Mouse (Mus musculus) retina, postnatal 1 day (tissue): ENCODE measurements around the gene Cdca7.

Source experiments
- DNase-seq: peaks from one replicate; pipeline ENCODE4 v3.0.0-alpha.2; 2012

The Cdca7 gene

GRCm38 (mm10) chr2:72499074-72499721 is 23.2 kb downstream of the Cdca7 start:
- DNase-seq: peak; percentile 58

GRCm38 (mm10) chr2:72499782-72500411 is 23.9 kb downstream of the Cdca7 start:
- peak; percentile 56 for DNase-seq

DNA sequence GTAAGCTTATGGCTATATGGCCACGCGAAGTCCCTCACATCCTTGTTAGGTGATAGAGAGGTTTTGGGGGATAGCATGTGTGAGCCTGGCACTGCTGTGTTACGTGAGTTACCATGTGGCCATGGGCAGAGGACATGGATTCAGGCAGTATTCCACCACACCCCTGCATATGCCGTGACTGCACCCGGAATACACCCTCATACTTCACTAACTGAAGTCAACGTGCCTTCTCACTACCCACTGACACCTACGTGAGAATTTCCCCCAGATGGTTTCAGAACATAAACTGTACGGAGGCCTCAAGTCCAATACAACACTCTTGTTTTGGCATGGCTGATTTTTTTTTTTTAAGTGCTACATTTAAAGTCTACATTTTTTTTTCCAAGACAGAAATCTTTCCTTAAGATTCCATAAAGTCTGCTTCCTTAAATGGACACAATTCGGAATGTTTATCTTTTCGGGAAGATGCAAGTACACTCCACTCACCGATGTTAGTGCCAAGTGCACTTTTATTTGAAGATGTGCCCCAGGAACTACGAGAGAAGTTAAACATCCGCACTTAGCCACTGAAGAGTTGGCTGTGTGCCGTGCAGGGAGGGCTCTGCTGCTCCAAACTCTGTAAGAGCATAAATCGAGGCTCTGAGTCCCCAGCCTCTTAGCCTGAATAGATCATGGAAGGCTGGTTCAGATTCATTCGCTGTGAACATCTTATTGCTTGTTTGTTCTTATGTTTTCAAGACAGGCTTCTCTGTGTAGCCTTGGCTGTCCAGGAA is 26.3 kb downstream of the Cdca7 start:
- DNase-seq: no peak

- no peak for DNase-seq
These were observed 27.7 kb downstream of the Cdca7 start for GRCm38 (mm10) chr2:72503646-72504045.

GRCm38 (mm10) chr2:72507855-72508635 is 32.1 kb downstream of the Cdca7 start:
- DNase-seq: peak; percentile 26

- DNase-seq: no peak
These were observed 32.9 kb downstream of the Cdca7 start for GRCm38 (mm10) chr2:72508891-72509290.

DNA sequence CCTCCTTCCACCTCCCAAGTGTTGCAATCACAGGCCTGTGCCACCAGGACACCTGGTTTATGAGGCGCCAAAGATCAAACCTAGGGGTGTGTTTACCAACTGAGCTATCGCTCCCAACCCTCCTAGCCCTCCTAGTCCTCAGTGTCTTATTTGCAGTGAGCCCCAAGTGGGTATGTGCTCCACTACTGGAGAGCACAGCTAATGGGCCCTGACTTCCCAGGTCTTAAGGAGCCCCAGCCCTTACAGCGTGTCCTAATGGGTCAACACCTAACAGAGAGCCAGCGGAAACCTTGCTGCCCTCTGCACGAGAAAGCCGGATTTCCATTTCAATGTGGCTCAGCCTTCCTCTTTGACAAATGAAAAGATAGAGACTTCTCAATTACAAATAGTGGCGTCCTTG is 39.6 kb downstream of the Cdca7 start:
- no peak for DNase-seq

DNA sequence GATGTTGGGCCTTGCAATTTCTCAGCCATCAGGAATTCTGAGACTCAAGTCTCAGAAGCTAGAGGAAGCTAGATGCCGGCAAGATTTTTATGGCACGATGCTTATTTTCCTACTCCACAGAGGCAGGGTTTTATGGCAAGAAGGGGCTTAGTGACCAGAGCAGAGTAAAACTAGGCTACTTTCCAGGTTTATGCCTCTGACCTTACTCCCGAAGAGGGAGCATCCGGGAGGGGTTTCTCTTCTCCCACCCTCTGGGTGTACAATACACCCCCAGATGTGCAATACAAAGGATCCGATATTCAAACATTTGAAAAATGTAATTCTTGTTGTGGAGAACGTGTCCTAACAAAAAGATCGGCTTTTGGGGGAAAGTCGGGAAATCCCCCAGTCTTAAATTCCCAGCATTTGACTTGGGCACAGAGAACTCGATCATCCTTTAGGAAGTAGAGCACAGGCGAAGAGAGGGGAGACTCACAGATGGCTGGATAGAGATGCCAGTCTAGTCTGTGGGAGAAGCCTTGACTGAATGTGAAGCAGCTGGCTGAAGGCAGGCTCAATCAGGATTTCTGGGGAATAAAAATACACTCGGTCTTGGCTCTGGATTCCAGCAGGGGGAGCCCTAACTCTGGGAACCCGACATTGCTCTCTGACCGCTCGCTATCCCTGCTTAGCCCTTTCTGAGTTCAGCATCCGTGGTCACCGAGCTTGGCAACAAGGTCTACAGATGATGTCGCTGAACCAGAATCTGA is 40.2 kb downstream of the Cdca7 start:
- DNase-seq: peak; percentile 91

DNA sequence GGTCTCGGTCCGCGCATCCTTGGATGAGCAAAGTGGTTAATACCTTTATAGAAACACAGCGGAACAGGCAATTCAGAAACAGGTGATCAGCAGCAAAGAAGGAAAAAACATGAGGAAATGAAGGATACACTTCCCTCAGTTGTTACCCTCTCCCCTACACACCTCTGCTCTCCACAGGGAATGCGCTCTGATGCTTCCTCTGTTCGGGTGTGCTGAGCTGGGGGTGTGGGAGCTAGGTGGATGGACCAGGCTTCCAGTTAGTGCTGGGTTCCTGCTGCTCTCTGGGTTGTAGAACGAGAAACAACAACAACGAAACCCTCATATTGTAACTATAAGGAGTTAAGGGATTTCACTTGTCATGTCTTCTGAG is 40.7 kb downstream of the Cdca7 start:
- no peak for DNase-seq

DNA sequence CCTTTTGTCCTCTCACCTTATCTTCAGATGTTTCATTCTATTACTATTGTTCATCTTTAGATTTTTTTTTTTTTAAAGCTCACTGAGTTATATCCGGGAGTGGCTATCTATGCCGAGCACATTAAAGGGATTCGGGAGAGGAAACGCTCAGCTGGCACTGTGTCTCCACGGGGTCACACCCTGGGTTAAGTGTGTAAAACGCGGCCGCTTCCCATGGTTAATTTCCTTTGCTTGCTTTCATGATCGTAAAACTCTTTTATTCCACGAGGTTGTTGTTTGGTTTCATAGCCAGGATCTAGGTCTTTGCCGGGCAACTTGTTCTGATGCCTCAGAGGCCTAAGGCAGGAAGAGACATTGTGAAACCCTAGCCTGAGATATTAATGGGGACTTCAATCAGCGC is 48.1 kb downstream of the Cdca7 start:
- no peak for DNase-seq

DNA sequence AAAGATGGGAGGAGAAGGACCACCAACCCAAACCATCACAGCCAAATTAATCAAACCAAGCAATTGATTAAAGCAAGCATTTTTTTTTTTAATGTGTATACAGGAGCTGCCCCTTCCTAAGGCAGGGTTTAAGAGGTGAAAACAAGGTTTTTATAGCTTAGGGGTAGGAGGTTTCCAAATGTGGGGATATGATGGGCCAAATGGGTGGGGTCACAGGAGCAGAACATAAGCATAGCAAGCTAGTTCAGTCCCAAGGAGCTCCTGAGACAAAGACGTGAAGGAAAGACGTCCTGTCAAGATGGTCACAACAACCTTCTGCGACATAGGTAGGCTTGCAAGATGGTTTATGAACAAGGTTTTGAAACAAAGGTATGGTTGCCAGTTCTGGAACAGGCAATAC is 49.6 kb downstream of the Cdca7 start:
- no peak for DNase-seq

- DNase-seq: no peak
These were observed 53.0 kb downstream of the Cdca7 start for GRCm38 (mm10) chr2:72529026-72529357.

DNA sequence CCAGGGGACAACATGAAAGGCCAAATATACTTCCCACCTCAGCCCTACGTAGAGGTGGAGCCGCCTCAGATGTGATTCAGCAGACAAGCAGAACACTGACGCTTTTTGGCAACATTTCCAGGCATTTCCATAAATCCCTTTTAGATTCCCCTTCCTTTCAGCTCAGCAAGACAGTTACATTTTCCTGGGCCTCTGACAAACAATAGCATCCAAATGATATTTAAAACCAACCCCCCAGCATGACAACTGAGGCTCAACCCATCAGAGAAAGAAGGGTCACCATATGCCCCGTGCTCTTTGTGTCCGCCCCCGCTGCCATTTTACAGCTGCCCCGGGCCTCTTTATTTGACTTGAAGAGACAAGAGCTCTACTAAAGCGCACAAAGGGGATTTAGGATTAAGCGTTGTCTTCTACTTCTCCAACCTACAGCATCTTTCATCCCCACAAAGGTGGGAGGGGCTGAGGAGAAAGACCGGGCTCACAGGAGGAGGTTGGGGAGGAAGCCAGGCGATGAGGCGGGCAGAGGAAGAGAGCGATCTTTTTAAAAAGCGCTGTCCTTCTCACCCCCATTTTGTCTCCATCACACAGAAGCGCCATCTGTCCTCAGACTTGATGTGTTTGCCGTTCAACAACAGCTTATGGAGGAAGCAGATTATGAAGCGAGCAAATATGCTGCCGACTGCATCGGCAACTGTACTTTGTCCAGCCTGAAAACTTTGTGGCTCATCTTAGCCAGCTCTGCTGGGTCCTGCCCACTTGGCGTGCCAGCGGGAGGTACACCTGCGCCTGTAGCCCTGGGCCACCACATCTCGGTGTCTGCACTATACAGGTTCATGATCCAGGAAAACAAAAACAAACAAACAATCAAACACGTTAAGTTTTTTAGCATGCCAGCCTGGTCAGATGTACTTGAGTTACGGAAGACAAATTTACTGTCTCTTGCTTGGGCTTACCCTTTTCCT is 53.7 kb downstream of the Cdca7 start:
- peak; percentile 81 for DNase-seq

GRCm38 (mm10) chr2:72535889-72536288 is 59.9 kb downstream of the Cdca7 start:
- no peak for DNase-seq
